Mouse (Mus musculus) embryonic fibroblast, embryonic 13.5 days (primary cell): ENCODE measurements around the gene St3gal3. TPM values are rescaled to one million over a fixed set of nuclear protein-coding genes. Genes with fewer than 3 reads are reported as not detected.
A peak's percentile ranks its signal among the peaks of the same experiment; 100 is the strongest.

Source experiments
- H3K27ac ChIP-seq: 2 replicates; pipeline ENCODE4 v1.5.1; 2012; ENCODE audit warnings: low read length, control low read depth, inconsistent platforms; ENCODE audit not compliant: insufficient read depth
- H3K4me1 ChIP-seq: 2 replicates; pipeline ENCODE4 v1.6.1; 2011; ENCODE audit warnings: low read length; ENCODE audit not compliant: control insufficient read depth, insufficient read depth
- H3K4me3 ChIP-seq: 2 replicates; pipeline ENCODE4 v1.5.1; 2011; ENCODE audit warnings: mild to moderate bottlenecking, control low read depth, low read length; ENCODE audit not compliant: insufficient read depth
- CTCF ChIP-seq: IDR thresholded peaks from 2 replicates; pipeline ENCODE4 v1.5.1; 2011; ENCODE audit warnings: mild to moderate bottlenecking, control low read depth, low read length, moderate library complexity, borderline replicate concordance; ENCODE audit not compliant: insufficient read depth
- POLR2A ChIP-seq: IDR thresholded peaks from 2 replicates; pipeline ENCODE4 v1.6.1; 2011; ENCODE audit warnings: low read depth, mild to moderate bottlenecking, control low read depth, low read length, moderate library complexity
- polyA plus RNA-seq: library from polyadenylated mRNA; stranded (reverse); fragments of >200 nt; gene quantifications from 2 replicates; pipeline ENCODE4 v1.2.4, GENCODE M21; 2011; ENCODE audit warnings: low read depth; ENCODE audit not compliant: missing spikeins, insufficient read length

Gene St3gal3
- polyA plus RNA-seq, 1 experiment = 21.5 TPM

- H3K4me3 ChIP-seq = no peak overlapping the region
- peaks cover 23% of the 10 kb centered on the region for H3K4me1 ChIP-seq
- no peak for TF ChIP-seq POLR2A
- TF ChIP-seq CTCF = no peak
- H3K27ac ChIP-seq = no peak overlapping the region; the same call in 1 of the 2 replicates
Measured at GRCm38 (mm10) chr4:118060915-118061530, 73.7 kb downstream of the St3gal3 start.

- Histone ChIP-seq H3K4me3 (no peak overlapping the region), H3K27ac (no peak overlapping the region), H3K4me1 (peaks cover 23% of the 10 kb centered on the region)
- no peak for TF ChIP-seq POLR2A
- TF ChIP-seq CTCF = no peak
Measured at GRCm38 (mm10) chr4:118059816-118060475, 74.8 kb downstream of the St3gal3 start.

- TF ChIP-seq POLR2A (no peak), CTCF (no peak)
- H3K27ac ChIP-seq = peak overlapping the region; percentile 82
- H3K4me3 ChIP-seq = no peak overlapping the region
- H3K4me1 ChIP-seq = peaks cover 23% of the 10 kb centered on the region
Measured at GRCm38 (mm10) chr4:118058116-118058677, 76.5 kb downstream of the St3gal3 start.

GRCm38 (mm10) chr4:118057076-118057475, 77.6 kb downstream of the St3gal3 start:
- H3K4me1 ChIP-seq = peaks cover 20% of the 10 kb centered on the region
- no peak overlapping the region for H3K4me3 ChIP-seq
- TF ChIP-seq POLR2A (no peak), CTCF (no peak)
- H3K27ac ChIP-seq = peak overlapping the region; percentile 63; the same call in 1 of the 2 replicates

GRCm38 (mm10) chr4:118054615-118055014, 80.1 kb downstream of the St3gal3 start:
- no peak overlapping the region for H3K27ac ChIP-seq
- peaks cover 11% of the 10 kb centered on the region; the same call in 1 of the 2 replicates for H3K4me1 ChIP-seq
- H3K4me3 ChIP-seq = no peak overlapping the region
- TF ChIP-seq POLR2A = no peak
- TF ChIP-seq CTCF = no peak

- H3K27ac ChIP-seq = no peak overlapping the region
- no peak for TF ChIP-seq CTCF
- TF ChIP-seq POLR2A = no peak
- no peak overlapping the region for H3K4me3 ChIP-seq
- H3K4me1 ChIP-seq = peaks cover 11% of the 10 kb centered on the region; the same call in 1 of the 2 replicates
Measured at GRCm38 (mm10) chr4:118053904-118054303, 80.8 kb downstream of the St3gal3 start.

- H3K27ac ChIP-seq = no peak overlapping the region
- TF ChIP-seq POLR2A (no peak), CTCF (no peak)
- H3K4me3 ChIP-seq = no peak overlapping the region
- no peaks in the 10 kb centered on the region for H3K4me1 ChIP-seq
Measured at GRCm38 (mm10) chr4:118049606-118050302, 85.0 kb downstream of the St3gal3 start.

GRCm38 (mm10) chr4:118044510-118044909, 90.2 kb downstream of the St3gal3 start:
- no peak overlapping the region for H3K27ac ChIP-seq
- no peak for TF ChIP-seq POLR2A
- H3K4me1 ChIP-seq = no peaks in the 10 kb centered on the region
- H3K4me3 ChIP-seq = no peak overlapping the region

- H3K27ac ChIP-seq = no peak overlapping the region
- TF ChIP-seq POLR2A = no peak
- TF ChIP-seq CTCF = no peak
- H3K4me1 ChIP-seq = no peaks in the 10 kb centered on the region
- no peak overlapping the region for H3K4me3 ChIP-seq
Measured at GRCm38 (mm10) chr4:118043331-118044002, 91.2 kb downstream of the St3gal3 start.
